Mouse (Mus musculus) G1E (cell line): ENCODE data around the gene Plcd1.

Source experiments
- CTCF ChIP-seq: IDR thresholded peaks from 2 replicates; pipeline ENCODE4 v1.5.1; 2012; ENCODE audit warnings: low read depth, low read length, inconsistent platforms, mixed read lengths
- GATA1 ChIP-seq: IDR thresholded peaks from 2 replicates; pipeline ENCODE4 v1.6.1; 2012; ENCODE audit warnings: borderline replicate concordance, low read length, inconsistent platforms, mixed read lengths

GRCm38 (mm10) chr9:119033111-119033921, 60.0 kb downstream of the Plcd1 start:
- no peak for TF ChIP-seq CTCF
- TF ChIP-seq GATA1 = no peak
